Mouse (Mus musculus) spleen, postnatal 4 days (tissue): ENCODE measurements around the gene Otub2.
A peak's percentile ranks its signal among the peaks of the same experiment; 100 is the strongest.

Experiments
- DNase-seq, 2 experiments: peaks; one replicate each; pipeline ENCODE4 v3.0.0; 2022; ENCODE audit warnings: low spot score in 2 of 2

Gene Otub2

DNA sequence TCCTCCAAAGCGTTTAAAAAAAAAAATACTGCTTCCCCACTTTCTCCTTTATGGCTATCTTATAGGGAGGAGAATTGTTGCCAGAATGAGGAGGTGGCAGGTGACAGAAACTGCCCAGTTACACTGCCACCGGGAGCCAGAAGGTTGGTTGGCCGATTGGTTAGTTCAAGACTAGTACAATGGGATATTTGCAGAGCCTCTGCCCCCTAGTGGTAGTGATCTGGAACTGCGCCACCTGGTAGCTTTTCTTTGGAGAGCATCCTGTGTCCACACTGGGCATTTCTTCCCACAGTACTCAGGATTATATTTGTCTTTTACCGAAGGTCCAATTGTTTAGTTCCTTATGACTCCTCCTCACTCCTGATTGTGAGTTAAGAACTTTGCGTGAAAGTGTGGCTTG, 16.8 kb upstream of the Otub2 start:
- DNase-seq: peak; percentile 66 to 84

DNA sequence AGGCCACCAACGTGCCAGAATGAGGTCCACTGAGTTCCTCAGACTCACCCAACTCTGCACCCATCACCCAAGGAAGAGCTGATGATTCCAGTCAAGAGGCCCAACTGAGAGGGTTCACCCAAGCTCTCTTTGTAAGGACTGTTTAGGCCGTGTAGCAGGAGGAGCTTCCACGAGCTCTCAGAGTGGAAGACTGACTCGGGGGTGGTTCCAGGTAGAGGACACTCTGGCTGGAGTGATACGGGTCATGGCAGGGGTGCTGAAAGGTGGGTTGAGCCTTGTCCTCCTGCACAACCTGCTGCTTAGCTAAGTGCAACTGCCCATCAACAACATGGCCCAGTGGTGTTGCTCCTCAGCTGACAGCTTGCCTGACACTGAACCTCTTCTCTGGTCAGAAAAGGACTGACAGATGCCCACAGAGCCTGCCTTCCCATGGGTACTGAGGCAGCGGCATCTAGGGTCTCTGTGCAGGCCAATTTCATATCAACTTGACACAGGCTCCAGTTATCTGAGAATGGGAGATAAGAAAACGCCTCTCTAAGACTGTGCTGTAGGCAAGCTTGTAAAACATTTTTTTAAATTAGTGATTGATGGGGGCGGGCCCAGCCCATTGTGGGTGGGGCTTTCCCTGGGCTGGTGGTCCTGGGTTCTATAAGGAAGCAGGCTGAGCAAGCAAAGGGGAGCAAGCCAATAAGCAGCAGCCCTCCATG, 14.8 kb upstream of the Otub2 start:
- DNase-seq: no peak

DNA sequence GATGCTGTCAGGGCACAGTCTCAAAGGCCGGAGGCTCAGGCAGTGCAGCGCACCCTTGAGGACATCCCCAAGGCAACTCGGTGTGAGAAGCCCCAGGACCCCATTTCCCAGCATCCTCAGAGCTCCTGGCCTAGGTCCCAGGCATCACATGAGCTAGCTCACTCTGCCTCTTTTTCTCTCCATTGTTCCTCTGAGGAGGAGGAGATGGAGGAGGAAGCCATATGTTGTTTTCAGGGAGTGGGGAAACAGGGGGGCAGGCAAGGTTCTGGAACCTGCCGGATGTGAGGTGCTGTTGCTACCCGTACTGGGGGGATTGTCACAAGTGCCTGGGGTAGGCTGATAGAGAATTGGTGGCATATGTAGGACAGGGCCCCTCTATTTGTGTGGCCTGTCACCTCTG, 12.4 kb upstream of the Otub2 start:
- no peak for DNase-seq

DNA sequence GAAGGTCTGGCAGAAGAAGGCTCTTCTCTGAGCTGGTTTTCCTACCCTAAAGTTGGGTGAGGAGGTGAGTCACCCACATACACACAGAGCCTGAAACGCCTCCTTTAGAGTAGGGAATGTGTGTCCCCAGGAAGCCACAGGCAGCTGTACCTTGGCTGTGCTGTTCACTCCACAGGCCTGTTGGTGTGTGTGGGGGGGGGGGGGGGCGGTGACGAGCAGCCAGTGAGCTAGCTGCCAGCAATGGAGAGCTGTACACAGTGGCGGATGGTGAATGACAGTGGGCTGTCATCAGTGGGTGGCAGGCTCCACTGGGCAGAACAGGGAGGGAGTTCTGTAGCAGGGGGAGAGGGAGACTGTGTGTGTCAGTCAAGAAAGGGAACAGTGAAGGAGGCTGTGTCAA, 11.7 kb upstream of the Otub2 start:
- no peak for DNase-seq

DNA sequence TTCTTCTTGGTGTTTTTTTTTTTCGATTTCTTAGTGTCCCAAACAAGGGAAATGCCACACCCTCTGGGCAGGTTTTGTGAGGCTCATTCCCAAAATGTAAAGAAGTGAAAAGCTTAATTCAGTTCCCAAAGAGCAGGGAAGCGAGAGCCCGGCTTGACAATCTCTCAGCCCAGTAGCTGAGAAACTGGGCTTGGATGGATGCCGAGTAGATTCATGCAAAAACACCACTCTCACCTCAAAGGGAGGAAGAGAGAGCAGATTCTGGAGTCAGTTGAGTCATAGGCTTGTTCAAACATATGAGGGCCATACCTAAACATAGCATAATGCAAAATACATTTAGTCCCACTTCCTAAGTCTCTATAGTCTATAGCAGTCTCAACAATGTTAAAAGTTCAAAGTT, 8.3 kb upstream of the Otub2 start:
- DNase-seq: no peak

DNA sequence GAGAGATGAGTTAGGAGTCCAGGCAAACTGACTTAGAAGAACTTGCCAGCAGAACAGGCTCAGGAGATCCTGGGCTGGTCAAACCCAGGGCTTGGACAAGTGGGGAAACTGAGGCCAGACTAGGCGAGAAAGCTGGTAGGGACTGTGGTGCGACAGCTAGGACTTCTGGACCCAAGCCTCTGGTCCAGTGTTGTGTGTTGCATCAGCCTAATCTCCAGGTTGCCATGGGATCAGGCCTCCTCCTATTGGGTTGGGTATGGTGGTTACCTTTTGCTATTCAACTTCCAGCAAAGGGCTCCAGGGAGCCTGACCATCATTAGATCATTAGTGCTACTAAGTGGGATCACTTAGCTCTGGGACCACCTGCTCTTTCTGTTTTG, 856 bp downstream of the Otub2 start:
- DNase-seq: no peak

DNA sequence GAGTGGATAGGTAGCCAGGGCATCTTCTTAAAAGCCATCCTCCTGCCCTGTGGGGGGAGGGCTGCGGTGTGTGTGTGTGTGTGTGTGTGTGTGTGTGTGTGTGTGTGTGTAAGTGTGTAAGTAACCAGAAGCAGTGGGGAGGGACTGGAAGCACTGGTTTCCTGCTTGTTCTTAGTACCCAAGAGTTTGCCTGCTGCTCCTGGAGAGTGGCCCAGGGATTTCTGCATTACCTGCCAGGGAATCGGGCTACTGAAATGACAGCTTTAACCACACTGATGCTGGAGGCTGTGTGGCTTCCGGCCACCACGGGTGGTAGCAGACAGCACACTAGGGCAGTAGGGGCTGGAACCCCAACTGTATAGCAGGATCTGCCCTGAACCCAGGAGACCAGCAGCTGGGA, 1.5 kb downstream of the Otub2 start:
- DNase-seq: no peak

DNA sequence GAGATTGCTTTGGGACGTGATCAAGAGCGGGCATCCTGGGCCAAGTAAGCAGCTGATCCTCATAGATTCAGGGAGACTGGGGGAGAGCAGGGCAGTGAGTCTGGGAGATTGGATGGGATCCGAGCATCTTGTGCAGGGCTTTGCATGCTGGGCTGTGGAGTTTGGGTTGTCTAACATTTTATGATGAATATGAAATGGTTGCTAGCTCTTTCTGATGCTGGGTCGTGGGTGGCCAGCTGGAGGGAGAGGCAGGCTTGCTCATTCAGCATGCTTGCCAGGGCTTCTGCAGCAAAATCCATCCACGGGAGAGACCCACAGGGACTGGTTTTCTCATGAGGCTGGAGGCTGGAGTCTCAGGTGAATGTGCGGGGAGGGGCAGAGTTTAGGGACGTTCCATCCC, 2.6 kb downstream of the Otub2 start:
- no peak for DNase-seq

DNA sequence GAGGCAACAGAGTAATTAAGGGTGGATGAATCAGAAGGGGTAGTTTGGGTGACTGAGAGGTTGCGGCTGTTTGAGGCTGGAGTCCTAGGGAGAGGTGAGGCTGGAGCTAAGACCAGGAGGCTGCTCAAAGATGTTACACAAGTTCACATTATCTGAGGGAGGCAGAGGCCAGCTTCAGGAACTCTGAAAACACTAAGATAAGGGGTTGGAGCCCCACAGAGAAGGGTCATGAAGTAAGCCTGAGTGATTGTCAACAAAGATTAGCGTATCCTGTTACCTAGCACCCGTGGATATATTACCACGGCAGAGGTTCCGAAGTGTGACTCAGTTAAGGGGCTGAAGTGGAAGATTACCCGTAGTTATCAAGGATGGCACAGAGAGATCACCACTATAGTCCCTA, 5.0 kb downstream of the Otub2 start:
- DNase-seq: peak in 1 of 2 experiments; percentile 55

DNA sequence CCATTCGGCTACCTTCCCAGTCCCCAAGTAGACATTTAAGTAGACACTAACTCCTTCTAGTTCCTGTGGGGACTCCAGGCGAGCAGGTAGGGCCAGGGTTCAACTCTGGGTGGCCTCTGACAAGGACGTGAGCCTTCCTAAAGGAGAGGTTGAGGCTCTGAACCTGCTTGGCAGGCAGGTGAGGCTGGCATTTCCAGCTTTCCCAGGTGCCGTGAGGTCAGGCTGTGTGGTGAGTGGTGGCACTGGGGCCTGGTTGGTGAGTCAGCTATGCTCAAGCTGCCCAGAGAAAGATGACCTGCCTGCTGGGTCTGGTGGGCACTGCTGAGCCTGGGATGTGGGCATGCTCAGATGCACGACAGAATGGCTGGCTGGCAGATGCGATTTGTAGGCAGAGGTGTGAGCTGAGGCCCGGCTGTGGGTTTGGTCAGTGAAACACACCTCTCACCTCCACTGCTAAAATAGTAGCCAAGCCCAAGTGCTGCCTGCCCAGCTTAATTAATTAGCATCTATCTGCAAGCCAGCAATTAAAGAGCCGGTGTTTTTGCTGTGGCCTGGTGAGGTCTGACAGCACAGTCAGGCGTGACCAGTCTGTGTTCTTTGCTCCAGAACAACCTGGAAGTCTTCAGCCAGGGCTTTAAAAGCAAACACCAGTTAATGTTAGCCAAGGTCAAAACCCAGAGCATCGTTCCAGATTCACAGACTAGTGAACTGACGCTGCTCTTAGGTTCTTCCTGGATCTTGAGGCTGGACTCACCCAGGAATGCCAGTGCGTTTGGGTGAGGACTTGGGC, 7.2 kb downstream of the Otub2 start:
- DNase-seq: no peak

DNA sequence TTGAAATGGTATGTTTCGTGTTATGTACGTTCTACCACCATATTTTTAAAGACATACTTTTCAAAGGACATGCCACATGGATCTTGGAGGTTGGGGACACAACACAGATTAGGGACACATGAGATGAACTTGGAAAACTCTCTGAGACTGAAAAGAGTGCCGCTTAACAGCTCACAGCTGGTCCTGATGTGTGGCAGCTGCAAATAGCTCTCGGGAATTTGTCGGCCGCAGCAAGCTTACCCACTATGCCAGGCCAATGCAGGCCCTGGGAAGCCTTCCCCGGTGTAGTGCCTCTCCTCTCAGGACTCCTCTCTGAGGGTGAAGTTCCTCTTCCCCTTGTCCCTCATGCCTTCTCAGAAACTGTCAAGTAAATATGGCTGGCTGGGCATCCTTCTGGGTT, 8.3 kb downstream of the Otub2 start:
- no peak for DNase-seq

DNA sequence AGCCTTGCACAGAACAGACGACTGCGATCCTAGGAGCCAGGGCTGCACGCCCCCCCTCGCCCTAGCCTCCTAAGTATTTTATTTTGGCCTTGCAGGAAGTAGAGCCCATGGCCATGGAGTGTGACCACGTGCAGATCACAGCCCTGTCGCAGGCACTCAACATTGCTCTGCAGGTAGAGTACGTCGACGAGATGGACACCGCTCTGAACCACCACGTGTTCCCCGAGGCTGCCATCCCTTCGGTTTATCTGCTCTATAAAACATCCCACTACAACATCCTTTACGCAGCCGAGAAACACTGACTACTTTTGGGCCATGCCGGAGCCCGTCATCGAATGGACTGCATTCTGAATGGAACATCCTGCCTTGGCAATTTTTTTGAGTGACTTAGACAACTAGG, 15.6 kb downstream of the Otub2 start:
- no peak for DNase-seq

DNA sequence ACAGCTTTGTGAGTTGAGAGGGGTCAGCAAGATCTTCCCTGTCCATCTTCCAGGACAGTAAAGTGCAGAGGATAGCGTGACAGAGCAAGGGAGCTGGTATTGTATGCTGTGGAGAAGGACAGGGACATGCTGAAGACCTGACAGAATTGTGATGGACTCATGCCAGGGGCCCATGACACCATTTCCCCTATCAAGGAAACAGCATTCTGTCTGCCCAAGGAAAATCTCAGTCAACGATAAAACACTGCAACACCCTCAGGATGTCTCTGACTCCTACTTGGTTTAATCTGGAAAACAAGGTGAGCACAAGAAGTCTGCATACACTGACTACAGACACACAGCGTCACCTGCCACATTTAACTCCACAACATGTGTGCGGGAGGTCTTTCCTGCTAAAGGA, 19.2 kb downstream of the Otub2 start, which contains the start of gene 9330161L09Rik:
9330161L09Rik (minus strand) TSS at position 101 of the 400 bp plus-strand sequence.
- no peak for DNase-seq

DNA sequence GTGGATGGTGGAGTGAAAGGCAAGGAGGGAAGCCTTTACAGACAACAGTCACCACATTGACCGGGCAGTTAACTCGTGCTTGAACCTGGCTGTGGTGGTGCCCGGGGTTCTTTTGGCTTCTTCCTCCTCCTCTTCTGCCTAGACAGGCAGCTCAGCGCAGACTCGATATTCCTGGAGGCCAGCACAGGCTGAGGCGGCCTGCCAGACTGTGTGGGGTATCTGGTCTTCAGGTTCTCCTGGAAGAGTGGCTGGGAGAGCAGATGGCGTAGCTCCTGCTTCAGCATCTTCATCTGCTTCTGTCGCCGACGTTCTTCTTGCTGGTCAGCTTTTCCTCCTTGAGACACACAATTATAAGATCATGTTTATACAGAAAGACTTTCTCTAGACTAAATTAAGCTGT, 19.7 kb downstream of the Otub2 start:
- no peak for DNase-seq

DNA sequence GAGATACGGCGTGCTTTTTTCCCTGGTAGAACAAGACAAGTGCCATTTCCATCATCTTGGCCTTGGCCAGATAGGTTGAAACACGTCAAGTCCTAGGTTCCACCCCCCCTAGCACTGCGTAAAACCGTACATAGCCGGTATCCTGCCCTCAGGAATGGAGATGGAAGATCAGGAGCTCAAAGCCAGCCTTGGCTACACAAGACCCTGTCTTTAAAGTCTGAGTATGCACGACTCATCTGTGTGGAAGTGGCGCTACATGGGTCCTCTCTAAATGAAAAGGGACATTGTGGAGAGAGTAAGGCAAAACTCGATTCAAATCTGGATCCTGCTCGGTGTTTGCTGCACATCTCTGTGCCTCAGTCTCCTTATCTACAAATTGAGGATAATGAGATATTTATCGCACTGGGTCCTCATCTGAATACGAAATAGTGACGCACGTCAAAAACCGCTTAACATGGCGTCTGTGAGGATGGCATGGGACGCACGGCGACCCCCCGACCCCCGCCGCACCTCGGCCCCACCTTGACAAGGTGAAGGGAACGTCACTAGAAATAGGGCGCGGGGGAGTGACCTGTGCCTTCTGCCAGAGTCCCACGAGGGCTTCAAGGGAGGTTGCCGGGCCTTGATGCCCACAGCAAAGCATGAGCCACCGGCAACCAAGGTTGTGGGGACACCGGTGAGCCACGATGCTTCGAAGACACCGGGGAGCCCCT, 36.7 kb downstream of the Otub2 start:
- no peak for DNase-seq

DNA sequence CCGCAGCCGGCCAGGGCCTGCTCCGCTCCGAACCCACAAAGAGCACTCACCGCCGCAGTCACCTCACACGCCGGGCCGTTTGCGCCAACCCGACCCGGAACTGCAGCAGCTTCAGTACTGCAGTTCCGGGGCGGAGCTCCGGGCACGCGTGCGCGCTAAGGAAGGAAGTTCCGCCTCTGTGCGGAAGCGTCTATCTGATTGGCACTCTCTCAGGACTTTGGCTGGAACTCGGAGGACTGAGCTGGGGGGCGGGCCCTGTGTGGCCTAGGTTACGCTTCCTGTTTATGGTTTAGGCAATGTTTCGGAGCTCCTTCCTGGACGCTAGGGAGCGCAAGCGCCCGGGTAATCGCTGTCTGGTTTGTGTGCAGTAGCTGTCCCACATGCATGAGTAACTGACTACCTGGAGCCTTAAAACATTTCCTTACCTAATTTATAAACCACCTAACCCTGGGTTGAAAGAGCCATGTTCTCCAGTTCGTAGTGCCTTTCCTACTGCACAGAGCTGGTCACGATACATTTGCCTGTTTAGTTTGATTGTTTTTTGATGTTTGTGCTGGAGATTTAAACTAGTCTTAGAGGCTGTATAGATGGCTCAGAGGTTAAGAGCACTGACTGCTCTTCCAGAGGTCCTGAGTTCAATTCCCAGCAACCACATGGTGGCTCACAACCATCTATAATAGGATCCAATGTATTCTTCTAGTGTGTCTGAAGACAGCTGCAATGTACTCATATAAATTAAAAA, 37.4 kb downstream of the Otub2 start, which contains the start of gene Ddx24:
Ddx24 (minus strand) TSS at position 102 of the 742 bp plus-strand sequence.
- DNase-seq: peak; percentile 96 to 97

DNA sequence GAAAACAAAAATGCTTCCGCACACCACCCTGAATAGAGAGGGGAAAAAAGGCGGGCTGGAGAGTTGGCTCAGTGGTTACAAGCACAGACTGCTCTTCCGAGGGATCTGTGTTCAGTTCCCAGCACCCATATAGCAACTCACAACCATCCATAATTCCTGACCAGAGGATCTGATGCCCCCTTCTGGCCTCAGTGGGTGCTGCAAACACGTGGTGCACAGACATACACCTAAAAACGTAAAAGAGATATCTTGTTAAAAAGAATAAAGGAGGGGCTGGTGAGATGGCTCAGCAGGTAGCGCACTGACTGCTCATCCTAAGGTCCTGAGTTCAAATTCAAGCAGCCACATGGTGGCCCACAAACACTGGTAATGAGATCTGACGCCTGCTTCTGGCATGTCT, 38.2 kb downstream of the Otub2 start:
- peak in 1 of 2 experiments; percentile 57 for DNase-seq

DNA sequence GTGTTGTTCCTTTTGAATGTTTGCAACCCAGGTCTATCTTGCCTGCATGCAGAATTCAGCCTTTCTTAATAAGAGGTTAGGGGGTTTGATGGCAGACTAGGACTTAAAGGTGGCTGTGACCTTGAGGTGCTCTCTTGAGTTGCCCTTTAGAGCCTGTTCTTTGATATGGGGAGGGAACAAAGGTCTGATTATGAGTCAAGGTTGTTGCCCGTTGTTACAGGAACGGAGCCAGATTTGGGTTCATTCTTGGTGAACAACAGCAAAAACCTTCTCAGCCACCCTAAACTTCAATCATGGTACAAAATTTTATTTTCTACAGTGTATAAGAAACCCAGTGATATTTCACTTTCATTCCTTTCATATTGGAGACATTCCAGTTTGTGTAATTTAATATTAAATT, 44.9 kb downstream of the Otub2 start:
- no peak for DNase-seq

DNA sequence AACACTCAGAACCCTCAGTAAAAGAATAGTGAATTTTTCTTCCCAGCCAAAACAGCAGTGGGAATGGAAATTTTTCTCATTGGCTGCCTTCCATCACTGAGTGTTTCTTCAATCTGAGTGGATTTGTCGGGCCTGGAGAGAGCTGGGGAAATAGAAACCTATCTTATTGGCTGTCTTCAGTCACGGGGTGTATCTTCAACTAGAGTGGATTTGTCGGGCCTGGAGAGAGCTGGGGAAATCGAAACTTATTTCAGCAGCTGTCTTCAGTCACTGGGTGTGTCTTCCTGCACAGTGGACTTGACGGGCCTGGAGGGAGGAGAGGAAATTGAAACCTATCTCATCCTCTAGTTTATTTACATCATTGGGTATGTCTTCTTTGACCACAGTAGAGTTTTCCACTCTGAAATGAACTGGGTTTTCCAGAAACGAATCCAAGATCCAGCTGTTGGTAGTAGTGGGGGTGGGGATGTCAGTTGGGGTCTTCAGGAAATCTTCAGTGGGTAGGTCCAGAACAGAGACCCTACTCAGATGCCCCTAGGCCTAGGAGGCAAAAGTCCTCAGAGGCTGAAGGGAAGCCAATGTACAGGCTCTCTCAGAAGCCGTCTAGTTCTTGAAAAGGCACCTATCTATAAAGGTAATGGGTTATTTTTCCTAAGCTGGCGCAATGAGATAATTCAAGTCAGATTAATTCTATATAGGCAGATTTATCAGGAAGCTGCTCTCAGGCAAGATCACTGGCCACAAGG, 45.7 kb downstream of the Otub2 start, which contains the start of gene Ifi27:
Ifi27 (plus strand) TSS at position 226 of the 746 bp plus-strand sequence.
- peak in 1 of 2 experiments; percentile 40 for DNase-seq

DNA sequence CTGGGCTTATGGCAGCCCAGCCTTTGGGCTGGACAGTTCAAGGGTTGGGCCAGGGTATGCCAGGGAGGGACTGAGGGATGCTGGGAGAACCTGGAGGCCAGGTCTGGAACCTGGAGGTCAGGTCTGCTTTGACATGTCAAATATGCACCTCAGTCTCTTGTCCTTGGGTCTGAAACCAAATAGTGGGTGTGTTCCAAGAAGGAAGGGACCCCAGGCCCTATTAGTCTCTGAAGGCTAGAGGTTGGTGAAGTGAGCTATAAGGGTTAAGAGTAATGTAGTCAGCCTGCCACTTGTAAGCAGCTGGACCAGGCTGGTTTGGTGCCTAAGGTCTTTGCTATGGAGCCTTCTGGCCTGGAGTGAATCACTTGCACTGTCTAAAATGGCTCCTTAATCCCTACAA, 46.4 kb downstream of the Otub2 start:
- no peak for DNase-seq

DNA sequence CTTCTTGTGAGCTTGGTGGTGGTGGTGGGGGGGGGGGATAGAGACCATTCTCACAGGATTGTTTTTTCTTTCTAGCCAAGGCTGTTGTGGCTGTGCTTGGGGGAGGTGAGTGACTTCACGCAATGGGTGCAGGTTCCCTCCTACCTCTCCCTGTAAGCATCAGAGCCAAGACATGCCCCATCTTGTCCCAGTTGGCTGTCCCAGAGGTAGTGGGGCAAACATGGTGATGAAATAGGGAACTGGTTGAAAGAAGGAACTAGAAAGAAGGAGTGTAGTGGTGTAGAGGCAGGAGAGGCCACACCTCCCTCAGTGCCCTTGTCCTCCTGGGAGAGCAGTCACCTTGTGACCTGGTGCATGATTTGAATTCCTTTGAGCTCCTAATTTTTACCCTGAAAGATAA, 49.1 kb downstream of the Otub2 start:
- DNase-seq: no peak
